Mouse (Mus musculus): ENCODE results near the gene Git1. TPM values are rescaled to one million over a fixed set of nuclear protein-coding genes. Genes with fewer than 3 reads are reported as not detected.

Gene Git1
- total and polyA plus RNA-seq, 3 experiments, result 53.3 to 59.4 (median 54.0) TPM

DNA sequence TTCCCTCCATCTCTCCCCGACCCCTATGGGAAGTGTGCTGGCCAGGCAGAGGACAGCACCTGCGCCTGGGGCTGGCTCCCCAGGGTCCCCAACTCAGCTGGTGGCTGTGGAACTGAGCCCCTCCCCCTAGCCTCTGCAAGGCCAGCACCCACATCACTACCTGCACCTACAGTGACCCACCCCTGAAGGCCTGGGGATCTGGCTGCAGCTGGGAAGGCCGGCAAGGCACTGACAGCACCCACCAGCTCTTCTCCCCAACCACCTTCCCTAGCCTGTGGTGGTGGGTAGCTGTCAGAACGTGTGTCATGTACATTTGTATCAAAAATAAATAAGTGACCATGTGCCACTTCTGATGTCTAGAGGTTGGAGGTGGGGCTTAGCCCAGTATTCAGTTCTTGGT is 14.1 kb downstream of the Git1 start:
- Histone ChIP-seq H3K27ac (no peak overlapping the region), H3K4me1 (ENCODE audit: control insufficient read depth, insufficient read depth, low read length) (peaks cover 11% of the 10 kb centered on the region), H3K9ac (ENCODE audit: low read depth, low read length) (no peak overlapping the region), H3K36me3 (ENCODE audit: control insufficient read depth, insufficient read depth, low read length) (no peaks in the 10 kb centered on the region), H3K79me2 (replicated peaks; ENCODE audit: control insufficient read depth, insufficient read depth, low read length) (no peaks in the 10 kb centered on the region), H3K27me3 (ENCODE audit: control insufficient read depth, insufficient read depth, low read length) (no peaks in the 10 kb centered on the region), H3K4me3 (no peak overlapping the region)
- intact Hi-C loops (cut with DNase I), result loop anchor here (5.0 kb wide), 1 partner anchor 120 kb away; no protein-coding TSS in a partner anchor
- WGBS, result 71% methylated on average over 4 of the region's 4 CpGs
- DNase-seq, result peak in 1 of 2 experiments; percentile 24
- TF ChIP-seq POLR2A (IDR thresholded peaks at IDR 0.05; ENCODE audit: insufficient read depth, low read depth, low read length) (no peak), CTCF (IDR thresholded peaks at IDR 0.05) (no peak), EP300 (IDR thresholded peaks at IDR 0.05; ENCODE audit: insufficient read depth, low read depth, low read length) (no peak)

DNA sequence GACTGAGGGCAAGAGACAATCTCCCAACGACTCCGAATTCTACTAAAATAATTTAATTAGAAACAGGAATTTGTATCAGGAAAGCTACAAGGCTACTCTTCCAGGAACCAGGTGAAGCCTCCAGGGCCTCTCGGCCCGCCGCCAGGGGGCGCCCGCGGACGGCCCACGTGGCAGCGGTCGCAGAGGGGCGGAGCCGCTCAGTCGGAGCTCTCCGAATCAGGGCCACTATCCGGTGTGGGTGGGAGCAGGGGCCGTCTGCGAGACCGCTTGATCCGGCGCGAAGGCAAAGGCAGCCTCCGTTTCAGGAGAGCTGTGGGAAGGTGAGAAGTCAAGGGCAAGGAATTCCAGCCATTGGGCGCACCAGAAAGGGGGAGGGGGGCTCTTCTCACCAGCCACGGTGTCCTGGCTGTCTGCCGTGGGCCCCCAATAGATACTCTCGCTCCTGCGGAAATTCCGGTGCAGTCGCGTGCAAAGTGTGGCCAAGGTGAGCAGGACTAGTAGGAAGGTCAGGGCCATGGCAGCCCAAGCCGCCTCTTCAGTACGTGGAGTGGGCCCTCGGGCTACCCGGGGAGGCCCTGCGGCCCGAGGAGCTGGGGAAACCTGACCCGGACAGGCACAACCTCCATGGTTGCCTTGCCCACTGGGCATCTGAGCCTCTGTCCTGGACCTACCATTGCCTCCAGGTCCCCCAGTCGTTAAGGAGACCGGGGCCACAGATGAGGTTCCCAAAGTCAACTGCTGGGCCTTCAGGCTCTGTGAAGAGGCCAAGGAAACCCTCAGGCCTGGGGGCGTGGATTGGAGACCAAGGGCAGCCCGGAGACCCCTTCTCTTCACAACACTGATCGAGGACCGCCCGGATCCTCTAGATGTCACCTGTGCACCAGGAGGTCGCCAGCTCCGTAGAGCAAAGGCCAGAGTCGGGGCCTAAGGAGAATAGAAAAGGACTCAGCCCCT is 15.0 kb downstream of the Git1 start:
- H3K79me2 ChIP-seq (replicated peaks; ENCODE audit: control insufficient read depth, insufficient read depth, low read length), result no peaks in the 10 kb centered on the region
- peak overlapping the region; percentile 73 for H3K9ac ChIP-seq (ENCODE audit: low read depth, low read length)
- no peaks in the 10 kb centered on the region for H3K36me3 ChIP-seq (ENCODE audit: control insufficient read depth, insufficient read depth, low read length)
- peak; percentile 50; the same call in 1 of the 2 replicates for TF ChIP-seq EP300 (IDR thresholded peaks at IDR 0.05; ENCODE audit: insufficient read depth, low read depth, low read length)
- TF ChIP-seq CTCF (IDR thresholded peaks at IDR 0.05), result peak; percentile 98; the same call in 1 of the 2 replicates
- TF ChIP-seq POLR2A (IDR thresholded peaks at IDR 0.05; ENCODE audit: insufficient read depth, low read depth, low read length), result peak; percentile 58
- intact Hi-C loops (cut with DNase I), result loop anchor here (5.0 kb wide), 1 partner anchor 119 kb away; no protein-coding TSS in a partner anchor
- peak overlapping the region; percentile 75 for H3K27ac ChIP-seq
- H3K27me3 ChIP-seq (ENCODE audit: control insufficient read depth, insufficient read depth, low read length), result no peaks in the 10 kb centered on the region
- peak; percentile 88 to 91 for DNase-seq
- H3K4me1 ChIP-seq (ENCODE audit: control insufficient read depth, insufficient read depth, low read length), result peaks cover 8% of the 10 kb centered on the region
- H3K4me3 ChIP-seq, result peak overlapping the region; percentile 49
- WGBS, result 22% methylated on average over 49 of the region's 49 CpGs

DNA sequence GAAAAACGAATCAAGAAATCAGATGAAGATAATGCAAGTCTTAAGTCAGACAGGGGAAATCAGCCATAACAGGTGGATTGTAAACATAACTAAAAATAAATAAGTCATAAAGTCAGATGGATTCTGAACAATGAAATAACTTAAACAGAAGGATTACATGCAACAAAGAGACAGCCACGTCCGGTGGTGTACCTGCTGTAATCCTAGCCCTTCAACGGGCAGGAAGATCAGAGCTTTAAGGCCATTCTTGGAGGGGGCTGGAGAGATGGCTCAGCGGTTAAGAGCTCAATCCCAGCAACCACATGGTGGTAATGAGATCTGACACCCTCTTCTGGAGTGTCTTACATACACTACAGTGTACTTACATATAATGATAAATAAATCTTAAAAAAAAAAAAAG is 18.0 kb downstream of the Git1 start:
- no peaks in the 10 kb centered on the region for H3K36me3 ChIP-seq (ENCODE audit: control insufficient read depth, insufficient read depth, low read length)
- peaks cover 13% of the 10 kb centered on the region for H3K4me1 ChIP-seq (ENCODE audit: control insufficient read depth, insufficient read depth, low read length)
- WGBS, result 75% methylated on average over 5 of the region's 5 CpGs
- H3K27me3 ChIP-seq (ENCODE audit: control insufficient read depth, insufficient read depth, low read length), result no peaks in the 10 kb centered on the region
- H3K9ac ChIP-seq (ENCODE audit: low read depth, low read length), result no peak overlapping the region
- no peaks in the 10 kb centered on the region for H3K79me2 ChIP-seq (replicated peaks; ENCODE audit: control insufficient read depth, insufficient read depth, low read length)
- TF ChIP-seq POLR2A (IDR thresholded peaks at IDR 0.05; ENCODE audit: insufficient read depth, low read depth, low read length), result no peak
- no peak for TF ChIP-seq CTCF (IDR thresholded peaks at IDR 0.05)
- TF ChIP-seq EP300 (IDR thresholded peaks at IDR 0.05; ENCODE audit: insufficient read depth, low read depth, low read length), result no peak
- DNase-seq, result no peak
- no peak overlapping the region for H3K4me3 ChIP-seq
- intact Hi-C loops (cut with DNase I), result loop anchor here (5.0 kb wide), 1 partner anchor 176 kb away; the partner anchor contains the start of gene Nufip2
- no peak overlapping the region for H3K27ac ChIP-seq

DNA sequence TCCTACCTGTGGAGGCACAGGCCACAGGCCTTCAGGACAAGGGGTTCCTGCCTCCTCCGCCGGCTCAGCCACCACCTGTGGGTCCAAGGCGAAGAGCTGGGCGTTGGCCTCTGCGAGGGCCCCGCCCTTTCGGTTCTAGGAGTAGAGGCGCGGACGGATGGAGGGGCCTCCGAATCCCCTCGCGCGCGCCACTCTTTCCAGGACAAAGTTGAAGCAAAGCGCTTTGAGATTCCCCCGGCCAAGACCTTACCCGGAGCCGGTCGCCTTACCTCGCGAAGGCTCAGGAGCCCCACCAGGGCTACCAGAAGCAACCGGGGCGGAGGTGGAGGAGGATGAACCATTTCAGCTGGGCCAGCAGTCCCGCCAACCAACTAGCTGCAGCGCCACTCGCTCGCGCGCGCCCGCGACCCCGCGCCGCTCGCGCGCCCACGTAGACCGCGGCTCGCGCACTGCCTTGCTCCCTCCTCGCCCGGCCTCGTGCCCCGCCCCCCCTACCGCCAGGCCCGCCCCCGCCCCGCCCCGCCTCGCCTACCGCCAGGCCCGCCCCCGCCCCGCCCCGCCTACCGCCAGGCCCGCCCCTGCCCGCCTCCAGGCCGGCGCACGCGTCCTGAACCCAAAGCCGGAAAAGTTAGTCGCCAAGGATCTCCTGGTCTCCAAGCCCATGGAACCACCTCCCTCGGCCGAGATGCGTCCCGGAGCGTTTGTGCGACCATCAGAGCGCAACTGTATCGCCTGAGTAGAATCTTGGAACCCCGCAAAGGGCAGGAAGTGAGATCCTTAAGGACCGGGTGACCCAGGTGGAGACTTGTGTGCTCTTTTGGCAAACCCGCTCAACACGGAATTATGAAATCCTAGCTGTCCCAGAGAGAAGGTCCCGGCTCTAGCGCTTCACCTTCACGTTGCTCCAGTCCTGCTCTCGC is 19.8 kb downstream of the Git1 start:
- intact Hi-C loops (cut with DNase I), result loop anchor here (1.0 to 5.0 kb wide), 2 partner anchors 22 to 174 kb away; partner anchors contain the start of gene Nufip2
- peak overlapping the region; percentile 81 for H3K9ac ChIP-seq (ENCODE audit: low read depth, low read length)
- no peaks in the 10 kb centered on the region for H3K36me3 ChIP-seq (ENCODE audit: control insufficient read depth, insufficient read depth, low read length)
- no peaks in the 10 kb centered on the region for H3K79me2 ChIP-seq (replicated peaks; ENCODE audit: control insufficient read depth, insufficient read depth, low read length)
- peak; percentile 91 to 93 for DNase-seq
- peak overlapping the region; percentile 89 for H3K27ac ChIP-seq
- TF ChIP-seq CTCF (IDR thresholded peaks at IDR 0.05), result peak; percentile 30
- TF ChIP-seq EP300 (IDR thresholded peaks at IDR 0.05; ENCODE audit: insufficient read depth, low read depth, low read length), result no peak
- peak; percentile 96 for TF ChIP-seq POLR2A (IDR thresholded peaks at IDR 0.05; ENCODE audit: insufficient read depth, low read depth, low read length)
- under 1% methylated on average over 67 of the region's 84 CpGs for WGBS
- no peaks in the 10 kb centered on the region for H3K27me3 ChIP-seq (ENCODE audit: control insufficient read depth, insufficient read depth, low read length)
- peaks cover 11% of the 10 kb centered on the region for H3K4me1 ChIP-seq (ENCODE audit: control insufficient read depth, insufficient read depth, low read length)
- peak overlapping the region; percentile 94 for H3K4me3 ChIP-seq

DNA sequence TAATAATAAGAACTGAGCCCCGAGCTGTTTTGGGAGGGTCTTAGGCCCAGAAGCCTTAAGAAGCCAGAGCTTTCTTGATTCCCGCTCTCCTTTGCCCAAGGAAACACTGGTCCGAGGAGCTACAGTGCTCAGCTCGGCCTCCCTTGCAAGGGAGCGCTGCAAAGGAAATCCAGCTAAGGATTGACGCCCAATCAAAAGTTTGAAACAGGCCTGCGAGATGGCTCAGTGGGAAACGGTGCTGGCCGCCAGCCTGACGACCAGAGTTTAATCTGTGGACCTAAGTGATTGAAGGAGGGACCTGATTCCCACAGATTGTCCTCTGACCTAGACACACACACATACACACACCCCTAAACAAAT is 20.4 kb downstream of the Git1 start:
- intact Hi-C loops (cut with DNase I), result loop anchor here (1.0 to 5.0 kb wide), 2 partner anchors 22 to 174 kb away; partner anchors contain the start of gene Nufip2
- peak overlapping the region; percentile 71 for H3K4me3 ChIP-seq
- no peak for DNase-seq
- TF ChIP-seq CTCF (IDR thresholded peaks at IDR 0.05) (no peak), EP300 (IDR thresholded peaks at IDR 0.05; ENCODE audit: insufficient read depth, low read depth, low read length) (no peak), POLR2A (IDR thresholded peaks at IDR 0.05; ENCODE audit: insufficient read depth, low read depth, low read length) (no peak)
- H3K79me2 ChIP-seq (replicated peaks; ENCODE audit: control insufficient read depth, insufficient read depth, low read length), result no peaks in the 10 kb centered on the region
- H3K4me1 ChIP-seq (ENCODE audit: control insufficient read depth, insufficient read depth, low read length), result peaks cover 13% of the 10 kb centered on the region
- peak overlapping the region; percentile 89 for H3K27ac ChIP-seq
- no peaks in the 10 kb centered on the region for H3K27me3 ChIP-seq (ENCODE audit: control insufficient read depth, insufficient read depth, low read length)
- WGBS, result 7% methylated on average over 10 of the region's 10 CpGs
- H3K9ac ChIP-seq (ENCODE audit: low read depth, low read length), result peak overlapping the region; percentile 81
- H3K36me3 ChIP-seq (ENCODE audit: control insufficient read depth, insufficient read depth, low read length), result no peaks in the 10 kb centered on the region
